Mouse (Mus musculus) MEL (cell line): ENCODE measurements around the gene Cadps2. TPM values are rescaled to one million over a fixed set of nuclear protein-coding genes. Genes with fewer than 3 reads are reported as not detected.

Experiments used
- DNase-seq: peaks from one replicate; pipeline ENCODE4 v3.0.0; 2011; ENCODE audit warnings: low read depth, low spot score
- H3K27ac ChIP-seq: 2 replicates; pipeline ENCODE4 v1.5.1; 2012; ENCODE audit warnings: low read depth, mild to moderate bottlenecking, control low read depth, low read length, moderate library complexity; ENCODE audit not compliant: control insufficient read depth
- H3K27me3 ChIP-seq, 2 experiments: fragments of 150-350 bp in 1 of 2; sonication (generic) in 1 of 2; 2 replicates each; pipeline ENCODE4 v1.6.1; 2012; ENCODE audit warnings: low read length in 2 of 2, mild to moderate bottlenecking in 2 of 2, improper control_type of control experiment in 1 of 2, moderate library complexity in 1 of 2; ENCODE audit not compliant: insufficient read depth in 2 of 2, control insufficient read depth in 1 of 2
- H3K36me3 ChIP-seq, 2 experiments: 2 replicates each; pipeline ENCODE4 v1.6.1; 2012 to 2014; ENCODE audit warnings: low read length in 2 of 2, improper control_type of control experiment in 1 of 2, inconsistent platforms in 1 of 2, mild to moderate bottlenecking in 1 of 2; ENCODE audit not compliant: insufficient read depth in 2 of 2, control insufficient read depth in 1 of 2
- H3K4me1 ChIP-seq, 2 experiments: fragments of 150-350 bp in 1 of 2; sonication (generic) in 1 of 2; 2 replicates each; pipeline ENCODE4 v1.6.1; 2012; ENCODE audit warnings: low read length in 2 of 2, improper control_type of control experiment in 1 of 2, mild to moderate bottlenecking in 1 of 2; ENCODE audit not compliant: insufficient read depth in 2 of 2, control insufficient read depth in 1 of 2
- H3K4me3 ChIP-seq, 2 experiments: fragments of 150-350 bp in 1 of 2; sonication (generic) in 1 of 2; 2 replicates each; pipeline ENCODE4 v1.5.1; 2012; ENCODE audit warnings: low read depth in 2 of 2, low read length in 2 of 2, mild to moderate bottlenecking in 2 of 2, moderate library complexity in 2 of 2, control low read depth in 1 of 2, improper control_type of control experiment in 1 of 2; ENCODE audit not compliant: control insufficient read depth in 1 of 2, insufficient read depth in 1 of 2
- H3K79me2 ChIP-seq: 2 replicates; pipeline ENCODE4 v1.6.1; 2012; ENCODE audit warnings: mild to moderate bottlenecking, low read length, moderate library complexity; ENCODE audit not compliant: control insufficient read depth, poor library complexity, insufficient read depth
- H3K9ac ChIP-seq: 2 replicates; pipeline ENCODE4 v1.6.1; 2012; ENCODE audit warnings: low read depth, mild to moderate bottlenecking, control low read depth, low read length, moderate library complexity; ENCODE audit not compliant: control insufficient read depth, poor library complexity, severe bottlenecking
- H3K9me3 ChIP-seq: fragments of 150-350 bp; sonication (generic); replicated peaks from 2 replicates; pipeline ENCODE4 v1.6.1; 2012; ENCODE audit warnings: mild to moderate bottlenecking, low read length, improper control_type of control experiment, moderate library complexity; ENCODE audit not compliant: insufficient read depth
- BHLHE40 ChIP-seq: IDR thresholded peaks from 2 replicates; pipeline ENCODE4 v1.6.1; 2012; ENCODE audit warnings: low read depth, mild to moderate bottlenecking, inconsistent platforms, low read length, improper control_type of control experiment, borderline replicate concordance
- ELF1 ChIP-seq: IDR thresholded peaks from 2 replicates; pipeline ENCODE4 v1.6.1; 2014; ENCODE audit warnings: low read depth, mild to moderate bottlenecking, inconsistent platforms, low read length, improper control_type of control experiment, moderate library complexity
- EP300 ChIP-seq, 2 experiments: IDR thresholded peaks; 2 replicates each; pipeline ENCODE4 v1.6.1; 2011; ENCODE audit warnings: improper control_type of control experiment in 2 of 2, low read length in 2 of 2, low read depth in 1 of 2, mild to moderate bottlenecking in 1 of 2
- ETS1 ChIP-seq: IDR thresholded peaks from 2 replicates; pipeline ENCODE4 v1.6.1; 2012; ENCODE audit warnings: low read depth, mild to moderate bottlenecking, inconsistent platforms, low read length, improper control_type of control experiment, moderate library complexity
- MAFK ChIP-seq: IDR thresholded peaks from 2 replicates; pipeline ENCODE4 v1.6.1; 2011; ENCODE audit warnings: low read depth, mild to moderate bottlenecking, low read length, improper control_type of control experiment, borderline replicate concordance
- MEF2A ChIP-seq: IDR thresholded peaks from 2 replicates; pipeline ENCODE4 v1.6.1; 2014; ENCODE audit warnings: low read depth, mild to moderate bottlenecking, inconsistent platforms, low read length, improper control_type of control experiment; ENCODE audit not compliant: poor library complexity, insufficient replicate concordance, severe bottlenecking; ENCODE audit errors: extremely low read depth
- POLR2A ChIP-seq, 2 experiments: IDR thresholded peaks; 2 replicates each; pipeline ENCODE4 v1.6.1; 2011 to 2012; ENCODE audit warnings: low read length in 2 of 2, mild to moderate bottlenecking in 2 of 2, control low read depth in 1 of 2, improper control_type of control experiment in 1 of 2, low read depth in 1 of 2, moderate library complexity in 1 of 2; ENCODE audit not compliant: control insufficient read depth in 1 of 2, insufficient read depth in 1 of 2, poor library complexity in 1 of 2
- POLR2AphosphoS2 ChIP-seq: IDR thresholded peaks from 2 replicates; pipeline ENCODE4 v1.6.1; 2011; ENCODE audit warnings: low read length, improper control_type of control experiment
- RCOR1 ChIP-seq: IDR thresholded peaks from 2 replicates; pipeline ENCODE4 v1.6.1; 2012; ENCODE audit warnings: low read depth, mild to moderate bottlenecking, inconsistent platforms, low read length, improper control_type of control experiment
- TAL1 ChIP-seq: IDR thresholded peaks from 2 replicates; pipeline ENCODE4 v1.6.1; 2012; ENCODE audit warnings: mild to moderate bottlenecking, inconsistent platforms, low read length, moderate library complexity, mixed read lengths
- TCF12 ChIP-seq: IDR thresholded peaks from 2 replicates; pipeline ENCODE4 v1.6.1; 2014; ENCODE audit warnings: low read depth, mild to moderate bottlenecking, inconsistent platforms, low read length, improper control_type of control experiment, moderate library complexity
- UBTF ChIP-seq: IDR thresholded peaks from 2 replicates; pipeline ENCODE4 v1.6.1; 2012; ENCODE audit warnings: low read depth, mild to moderate bottlenecking, inconsistent platforms, low read length, improper control_type of control experiment, moderate library complexity, borderline replicate concordance; ENCODE audit not compliant: insufficient read depth
- USF2 ChIP-seq, 2 experiments: IDR thresholded peaks; 2 replicates each; pipeline ENCODE4 v1.6.1; 2011 to 2012; ENCODE audit warnings: improper control_type of control experiment in 2 of 2, low read length in 2 of 2, borderline replicate concordance in 1 of 2, inconsistent platforms in 1 of 2, low read depth in 1 of 2, mild to moderate bottlenecking in 1 of 2; ENCODE audit not compliant: insufficient read depth in 1 of 2
- ZKSCAN1 ChIP-seq: IDR thresholded peaks from 2 replicates; pipeline ENCODE4 v1.6.1; 2012; ENCODE audit warnings: low read depth, mild to moderate bottlenecking, inconsistent platforms, low read length, improper control_type of control experiment, moderate library complexity
- ZMIZ1 ChIP-seq: IDR thresholded peaks from 2 replicates; pipeline ENCODE4 v1.6.1; 2012; ENCODE audit warnings: low read depth, mild to moderate bottlenecking, inconsistent platforms, low read length, improper control_type of control experiment, moderate library complexity
- ZNF384 ChIP-seq: IDR thresholded peaks from 2 replicates; pipeline ENCODE4 v1.6.1; 2012; ENCODE audit warnings: low read depth, mild to moderate bottlenecking, inconsistent platforms, low read length, improper control_type of control experiment
- polyA plus RNA-seq, 2 experiments: library from polyadenylated mRNA; stranded (reverse) in 1 of 2; unstranded in 1 of 2; fragments of >175 nt in 1 of 2; fragments of >200 nt in 1 of 2; gene quantifications; 2 replicates each; pipeline versions ENCODE4 v1.2.1 to v1.2.4; 2012; ENCODE audit warnings: low replicate concordance in 2 of 2, low read depth in 1 of 2; ENCODE audit not compliant: insufficient read length in 2 of 2, insufficient read depth in 1 of 2, missing spikeins in 1 of 2
- total RNA-seq: library from RNA; depleted of rRNA; stranded (reverse); fragments of 300-350 nt; gene quantifications from 2 replicates; pipeline ENCODE4 v1.2.3, GENCODE M21; 2012

The Cadps2 gene
- total and polyA plus RNA-seq, 3 experiments = not detected

- TF ChIP-seq ETS1 (no peak), USF2 (IDR thresholded peaks at IDR 0.05; ENCODE audit: borderline replicate concordance in 1 of 2, insufficient read depth in 1 of 2, low read depth in 1 of 2, low read length in 2 of 2) (no peak), MAFK (no peak), TCF12 (no peak), BHLHE40 (no peak), UBTF (no peak), EP300 (IDR thresholded peaks at IDR 0.05; ENCODE audit: low read depth in 1 of 2, low read length in 2 of 2) (no peak), POLR2AphosphoS2 (no peak), TAL1 (no peak), ZKSCAN1 (no peak), RCOR1 (no peak), ELF1 (no peak), POLR2A (IDR thresholded peaks at IDR 0.05; ENCODE audit: control insufficient read depth in 1 of 2, insufficient read depth in 1 of 2, low read depth in 1 of 2, low read length in 2 of 2, poor library complexity in 1 of 2) (no peak)
- no peak for DNase-seq
- Histone ChIP-seq H3K27me3 (no peaks in the 10 kb centered on the region), H3K4me3 (no peak overlapping the region), H3K4me1 (no peaks in the 10 kb centered on the region), H3K9me3 (no peaks in the 10 kb centered on the region), H3K79me2 (no peaks in the 10 kb centered on the region), H3K9ac (no peak overlapping the region), H3K36me3 (no peaks in the 10 kb centered on the region), H3K27ac (no peak overlapping the region)
Measured at GRCm38 (mm10) chr6:23356141-23356540, 483.1 kb downstream of the Cadps2 start.

DNA sequence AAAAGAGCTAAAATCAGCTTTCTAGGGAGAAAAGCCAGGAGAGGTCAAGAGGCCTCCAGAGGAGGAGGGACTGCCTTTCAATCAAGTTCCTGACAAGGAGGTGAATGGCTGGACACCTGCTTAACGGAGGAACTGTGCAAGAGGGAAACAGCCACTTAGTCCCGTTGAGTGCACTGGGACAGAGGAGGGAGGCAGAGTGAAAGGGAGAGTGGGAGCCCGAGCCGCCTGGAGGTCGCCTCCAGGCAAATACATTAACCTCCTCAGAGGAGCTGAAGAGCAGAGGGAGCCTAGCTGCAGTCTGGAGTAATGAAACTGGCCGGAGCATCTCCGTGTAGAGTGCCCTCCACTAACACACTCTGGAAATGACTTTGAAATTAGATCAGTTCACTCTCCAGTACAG is 485.7 kb downstream of the Cadps2 start:
- no peaks in the 10 kb centered on the region for H3K4me1 ChIP-seq
- no peaks in the 10 kb centered on the region for H3K79me2 ChIP-seq
- no peak overlapping the region for H3K4me3 ChIP-seq

More for the DNA sequence above, 485.7 kb downstream of the Cadps2 start:
- no peak for TF ChIP-seq EP300 (IDR thresholded peaks at IDR 0.05; ENCODE audit: low read depth in 1 of 2, low read length in 2 of 2)
- TF ChIP-seq ZMIZ1 = no peak
- no peak for TF ChIP-seq MEF2A
- TF ChIP-seq ZNF384 = no peak
- Histone ChIP-seq H3K27ac (no peak overlapping the region), H3K27me3 (no peaks in the 10 kb centered on the region), H3K9ac (no peak overlapping the region), H3K36me3 (no peaks in the 10 kb centered on the region), H3K9me3 (no peaks in the 10 kb centered on the region)
- DNase-seq = no peak
